Mouse (Mus musculus) adrenal gland, postnatal 25 days (tissue): ENCODE results near the gene Gm12185. TPM values are rescaled to one million over a fixed set of nuclear protein-coding genes. Genes with fewer than 3 reads are reported as not detected.
A peak's percentile ranks its signal among the peaks of the same experiment; 100 is the strongest.
"Not testable (repeated sequence)": the region's sequence is repeated elsewhere in the genome, so short reads cannot be mapped to it uniquely, and the experiment has no call there.

ENCODE experiments used
- DNase-seq: peaks from one replicate; pipeline ENCODE4 v3.0.0; 2021; ENCODE audit warnings: mixed read lengths
- total RNA-seq: library from RNA; stranded (reverse); gene quantifications from 2 replicates; pipeline ENCODE4 v1.2.3, GENCODE M21; 2021

Gm12185 gene
- total RNA-seq, 1 experiment from 2014 or later: 1.3 TPM

DNA sequence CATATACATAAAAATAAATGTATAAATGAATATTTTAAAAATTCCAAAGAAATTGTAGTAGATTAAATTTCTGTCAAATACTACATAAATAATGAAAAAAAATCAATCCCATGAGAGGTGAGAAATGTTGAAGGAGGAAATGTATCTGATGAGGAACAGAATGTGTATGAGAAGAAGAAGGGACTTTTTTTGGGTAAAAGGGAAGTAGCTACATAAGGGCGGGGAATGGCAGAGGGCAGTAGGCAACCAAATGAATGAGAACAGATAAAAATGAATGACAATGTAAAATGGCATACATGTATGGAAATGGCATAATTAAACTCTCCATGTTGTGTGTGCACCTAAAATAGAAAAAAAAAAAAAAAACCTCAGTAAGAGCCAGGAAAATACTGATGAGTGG lies 78.4 kb downstream of the Gm12185 start:
- DNase-seq: no peak

DNA sequence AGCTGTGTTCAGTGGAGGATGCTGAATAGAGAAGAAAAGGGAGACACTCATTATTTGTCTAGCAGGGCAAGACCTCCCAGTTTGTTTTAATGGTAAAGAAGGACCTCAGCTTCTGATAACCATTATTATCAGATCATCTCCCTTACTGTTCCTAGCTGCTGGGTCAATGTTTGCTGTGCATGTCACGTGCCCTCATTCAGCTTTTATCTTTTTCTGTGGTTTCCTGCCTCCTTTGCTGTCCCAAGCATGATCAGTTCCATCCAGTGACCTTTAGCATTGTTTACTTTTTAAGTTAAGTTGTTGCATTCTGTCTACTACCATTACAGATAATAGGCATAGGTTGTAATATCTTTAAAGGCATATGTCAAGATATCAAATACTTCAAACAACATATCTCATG lies 83.6 kb downstream of the Gm12185 start:
- DNase-seq: no peak

GRCm38 (mm10) chr11:48902021-48902420 lies 90.0 kb downstream of the Gm12185 start, which contains the start of gene Gm5431:
Gene Gm5431, minus strand, starts transcription at chr11:48902214.
- DNase-seq: no peak

DNA sequence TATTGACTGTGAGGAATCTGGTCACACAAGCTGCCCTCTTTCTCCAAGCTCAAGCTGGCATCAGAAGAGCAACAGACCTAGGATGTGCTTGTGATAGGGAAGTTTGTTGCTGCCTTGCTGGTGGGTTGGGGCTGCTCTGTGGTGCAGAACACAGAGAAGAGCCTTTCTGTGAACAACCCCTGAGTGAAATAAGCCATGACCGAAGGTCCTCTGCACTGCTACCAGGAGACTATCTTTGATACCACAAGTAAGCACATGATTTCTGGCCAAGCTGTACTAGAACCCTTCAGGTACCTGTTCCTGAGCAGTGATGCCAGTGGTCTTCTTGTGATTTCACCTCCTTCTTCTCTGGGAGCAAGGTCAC lies 90.5 kb downstream of the Gm12185 start:
- DNase-seq: not testable (repeated sequence)

- DNase-seq: not testable (repeated sequence)
Observed at GRCm38 (mm10) chr11:48900654-48901566, 91.1 kb downstream of the Gm12185 start.

GRCm38 (mm10) chr11:48898812-48899431 lies 93.1 kb downstream of the Gm12185 start:
- DNase-seq: no peak

DNA sequence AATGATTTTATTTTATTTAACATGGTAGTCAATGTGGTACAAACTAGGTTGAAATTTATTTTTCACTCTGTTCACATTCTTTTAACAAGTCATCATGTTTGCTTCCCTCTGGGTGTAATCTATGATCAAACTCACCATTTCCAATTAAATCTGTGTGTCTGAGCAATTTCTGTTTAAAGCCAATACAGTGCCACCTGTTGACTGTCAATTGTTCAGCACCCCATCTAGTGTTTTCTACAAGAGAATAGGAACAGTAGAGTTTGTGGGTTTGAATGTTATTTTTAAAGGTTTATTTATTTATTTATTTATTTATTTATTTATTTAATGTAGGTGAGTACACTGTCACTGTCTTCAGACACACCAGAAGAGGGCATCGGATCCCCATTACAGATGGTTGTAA lies 115.3 kb downstream of the Gm12185 start:
- no peak for DNase-seq

DNA sequence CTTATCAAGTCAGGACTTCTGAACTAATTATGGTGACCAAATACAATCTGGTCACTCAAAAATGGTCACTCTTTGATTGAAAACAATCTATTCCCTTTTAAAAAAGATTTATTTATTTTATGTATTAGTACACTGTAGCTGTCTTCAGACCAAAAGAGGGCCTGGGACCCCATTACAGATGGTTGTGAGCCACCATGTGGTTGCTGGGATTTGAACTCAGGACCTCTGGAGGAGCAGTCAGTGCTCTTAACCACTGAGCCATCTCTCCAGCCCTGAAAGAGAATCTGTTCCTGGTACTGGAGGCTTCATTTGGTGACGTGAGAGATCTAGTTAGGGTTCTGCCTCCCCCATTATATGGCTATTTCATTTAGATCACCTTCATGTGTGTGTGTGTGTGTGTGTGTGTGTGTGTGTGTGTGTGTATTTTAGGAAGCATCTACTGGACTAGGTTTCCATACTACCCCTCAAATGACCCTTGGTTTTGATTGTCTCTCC lies 116.6 kb downstream of the Gm12185 start:
- DNase-seq: not testable (repeated sequence)

DNA sequence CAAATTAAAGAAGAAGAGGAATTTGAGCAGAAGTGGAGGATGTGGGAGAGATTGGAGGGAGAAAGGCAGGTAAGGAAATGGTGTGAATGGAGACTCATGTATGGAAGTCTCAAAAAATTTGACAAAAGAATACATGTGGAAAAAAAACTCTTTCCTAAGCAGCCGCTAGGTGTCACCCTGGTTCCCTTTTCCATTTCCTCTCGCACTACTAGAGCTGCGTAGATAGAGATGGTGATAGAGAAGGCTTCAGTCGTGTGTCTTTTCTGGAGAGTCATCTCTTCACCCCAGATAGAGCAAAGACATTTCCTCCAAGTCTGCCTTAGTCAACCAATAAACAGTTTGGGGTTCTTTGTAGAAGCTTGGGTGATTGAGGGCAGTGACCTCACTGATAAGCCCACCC lies 117.6 kb downstream of the Gm12185 start:
- peak; percentile 33 for DNase-seq

- no peak for DNase-seq
Observed at GRCm38 (mm10) chr11:48873591-48874290, 118.3 kb downstream of the Gm12185 start.

DNA sequence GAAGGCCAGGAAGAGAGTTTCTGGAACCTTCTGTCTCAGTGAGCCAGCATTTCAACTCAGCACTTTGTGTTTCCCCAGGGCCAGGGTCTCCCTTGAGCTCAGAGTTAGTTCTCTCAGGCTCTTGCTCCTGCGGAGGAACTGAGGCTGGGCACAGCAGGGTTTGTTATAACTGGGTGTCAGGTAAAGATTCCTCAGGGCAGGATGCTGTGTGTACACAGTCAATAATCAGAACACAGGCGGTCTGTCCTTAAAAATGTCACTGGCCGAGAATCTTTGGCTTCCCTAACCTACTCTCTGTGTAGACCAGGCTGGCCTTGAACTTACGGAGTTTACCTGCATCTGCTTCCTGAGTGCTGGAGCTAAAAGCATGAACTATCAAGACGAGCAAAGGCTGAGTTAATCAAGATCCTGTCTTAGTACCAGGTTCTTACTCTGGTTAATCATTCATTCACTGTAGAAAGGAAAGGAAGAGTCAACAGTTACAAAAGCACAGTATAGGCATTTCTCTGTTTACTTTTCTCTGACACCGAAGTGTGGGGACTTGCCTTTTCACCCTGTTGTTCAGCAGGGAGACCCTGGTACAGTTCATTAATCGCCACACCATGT lies 119.2 kb downstream of the Gm12185 start:
- no peak for DNase-seq

DNA sequence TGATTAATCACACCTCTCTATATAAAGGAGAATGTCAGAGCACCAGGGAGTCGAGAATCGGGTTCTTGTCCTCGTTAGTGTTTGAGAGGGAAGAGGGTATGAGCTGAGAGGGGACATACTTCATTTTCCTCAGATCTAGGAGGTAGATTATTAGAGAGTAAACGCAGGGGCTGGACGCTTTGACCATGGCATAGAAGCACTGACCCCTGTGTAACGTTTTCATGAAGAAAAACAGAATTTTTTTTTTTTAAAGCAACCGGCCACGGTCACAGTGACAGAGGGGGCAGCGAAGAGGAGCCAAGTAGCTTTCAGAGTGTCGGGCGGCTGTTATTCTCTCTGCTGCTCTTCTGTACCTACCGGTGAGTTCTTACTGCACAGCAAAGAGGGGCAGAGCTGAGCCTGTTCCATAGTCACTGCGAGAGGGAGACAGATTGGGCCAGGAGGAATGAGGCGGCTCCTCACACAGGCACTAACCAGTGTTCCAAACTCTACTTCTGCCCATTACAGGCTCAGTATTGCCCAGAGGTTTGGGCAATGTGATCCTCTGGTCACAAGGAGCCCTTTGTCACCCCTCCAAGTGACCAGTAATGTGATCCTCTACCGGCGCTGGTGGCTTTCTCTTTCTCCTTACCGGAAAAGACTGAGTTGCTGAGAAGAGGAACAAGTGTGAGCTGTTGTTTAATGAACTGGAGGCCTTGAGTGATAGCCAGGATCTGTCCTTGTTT lies 120.0 kb downstream of the Gm12185 start:
- peak; percentile 33 for DNase-seq

DNA sequence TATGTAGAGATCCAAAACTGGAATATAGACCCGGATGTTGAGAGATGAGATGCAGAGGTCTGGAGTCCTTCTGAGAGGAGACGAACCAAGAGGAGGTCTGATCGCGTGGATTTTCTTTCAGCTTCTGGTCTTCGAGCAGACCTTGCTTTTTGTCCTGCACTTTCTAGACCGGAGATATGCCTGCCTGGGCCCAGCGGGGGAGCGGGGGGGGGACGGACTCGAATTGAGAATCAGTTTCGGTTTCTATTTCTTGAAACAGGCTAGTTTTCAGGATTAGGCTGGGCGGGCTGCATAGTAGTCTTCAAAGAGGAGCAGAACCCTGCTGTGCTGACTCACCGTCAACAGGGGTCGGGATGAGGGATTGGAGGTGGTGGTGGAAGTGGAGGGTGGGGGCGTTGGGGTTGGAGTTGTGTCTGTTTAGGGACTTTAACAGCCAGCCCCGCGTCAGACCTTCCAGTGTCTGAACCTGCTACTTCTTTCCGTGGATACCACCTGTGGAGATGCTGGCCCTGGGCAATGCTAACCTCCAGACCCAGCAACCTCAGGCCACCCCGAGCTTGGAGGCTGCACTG lies 120.7 kb downstream of the Gm12185 start, which contains the start of gene Irgm1:
Gene Irgm1 (minus strand): TSS at position 483 of the 572 bp plus-strand sequence.
- DNase-seq: peak; percentile 72

- DNase-seq: no peak
Observed at GRCm38 (mm10) chr11:48870781-48871180, 121.2 kb downstream of the Gm12185 start.

DNA sequence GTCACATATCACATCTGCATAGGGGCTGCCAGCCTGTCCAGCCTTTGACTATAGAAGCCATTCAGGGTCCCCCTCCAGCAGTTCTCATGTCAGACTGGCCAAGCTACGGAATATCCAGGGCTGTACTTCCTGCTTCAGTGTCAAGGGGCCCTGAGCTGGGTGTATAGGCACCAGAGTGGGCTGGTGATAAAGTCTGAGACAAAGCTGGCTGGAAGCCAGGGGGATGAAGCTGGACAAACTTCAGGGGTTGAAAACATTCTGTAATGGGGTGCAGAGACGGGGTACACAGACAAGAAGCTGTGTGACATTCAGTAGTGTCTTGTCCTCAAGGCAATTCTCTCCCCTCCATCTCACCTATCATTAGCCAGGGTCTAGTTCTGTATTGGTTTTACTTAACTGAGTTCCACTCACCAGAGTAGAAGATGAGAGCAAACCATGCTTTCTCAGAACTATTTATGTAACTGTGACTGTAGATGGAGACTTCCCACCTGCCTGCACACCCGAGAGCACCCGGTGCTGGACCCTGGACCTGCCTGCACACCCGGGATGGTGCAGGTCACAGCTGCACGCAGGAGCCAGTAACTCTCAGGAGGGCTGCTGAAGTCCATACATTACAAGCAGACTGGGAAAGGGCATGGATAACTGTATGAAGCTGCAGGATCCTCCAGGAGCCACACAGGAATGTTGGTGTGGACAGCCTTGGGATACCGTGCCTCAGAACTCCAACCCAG lies 122.5 kb downstream of the Gm12185 start:
- no peak for DNase-seq

DNA sequence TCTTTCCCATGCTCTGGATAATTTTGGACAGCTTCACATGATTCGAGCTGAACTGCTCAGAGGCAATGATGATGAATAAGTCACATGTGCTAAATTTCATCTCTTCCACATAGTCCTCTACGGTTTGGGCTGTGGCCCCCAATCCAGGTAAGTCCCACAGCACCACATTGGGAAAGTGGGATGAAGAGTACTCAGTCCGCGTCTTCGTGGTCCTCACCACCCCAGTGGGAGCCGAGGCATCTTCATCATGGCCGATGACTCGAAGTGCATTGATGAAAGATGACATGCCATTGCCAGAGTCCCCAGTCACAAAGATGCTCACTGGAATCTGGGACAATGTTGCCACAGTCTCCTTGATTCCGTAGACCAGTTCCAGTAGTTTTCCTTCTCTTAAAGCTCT lies 125.5 kb downstream of the Gm12185 start:
- no peak for DNase-seq

DNA sequence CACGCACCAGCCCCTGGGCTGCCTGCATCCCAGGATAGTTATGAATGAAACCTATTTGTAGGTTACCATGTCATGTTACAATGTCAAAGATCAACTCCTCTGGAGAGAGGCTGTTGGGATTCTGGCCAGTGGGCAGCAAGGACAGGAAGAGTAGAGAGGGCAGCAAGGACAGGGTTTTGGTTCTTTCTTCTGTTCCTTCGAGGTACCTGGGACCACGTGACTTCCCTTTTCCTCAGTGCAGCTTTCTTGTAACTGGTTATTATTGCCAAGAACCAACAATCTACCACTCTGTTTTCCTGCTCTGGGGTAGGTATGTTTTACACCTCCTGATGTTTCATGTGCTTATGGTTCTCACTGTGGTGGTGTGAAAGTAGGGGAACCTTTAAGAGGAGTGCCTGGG lies 128.2 kb downstream of the Gm12185 start:
- no peak for DNase-seq

DNA sequence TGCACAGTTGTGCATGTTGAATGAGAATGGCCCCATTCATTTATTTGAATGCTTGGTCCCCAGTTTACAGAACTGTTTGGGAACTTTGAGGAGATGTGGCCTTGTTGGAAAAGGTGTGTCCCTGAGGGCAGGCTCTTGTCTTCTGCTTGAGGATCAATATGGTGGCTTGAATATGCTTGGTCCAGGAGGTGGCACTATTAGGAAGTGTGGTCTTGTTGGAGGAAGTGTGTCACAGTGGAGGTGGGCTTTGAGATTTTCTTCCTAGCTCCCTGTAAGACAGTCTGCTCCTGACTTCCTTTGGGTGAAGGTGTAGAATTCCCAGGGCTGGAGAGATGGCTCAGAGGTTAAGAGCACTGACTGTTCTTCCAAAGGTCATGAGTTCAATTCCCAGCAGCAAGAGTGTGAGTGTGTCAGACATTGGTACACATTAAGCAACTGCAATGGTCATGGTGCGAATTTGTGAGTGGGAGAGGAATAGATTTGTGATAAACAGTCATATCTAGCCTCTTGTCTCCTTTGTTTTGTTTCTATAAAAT lies 129.2 kb downstream of the Gm12185 start:
- no peak for DNase-seq

DNA sequence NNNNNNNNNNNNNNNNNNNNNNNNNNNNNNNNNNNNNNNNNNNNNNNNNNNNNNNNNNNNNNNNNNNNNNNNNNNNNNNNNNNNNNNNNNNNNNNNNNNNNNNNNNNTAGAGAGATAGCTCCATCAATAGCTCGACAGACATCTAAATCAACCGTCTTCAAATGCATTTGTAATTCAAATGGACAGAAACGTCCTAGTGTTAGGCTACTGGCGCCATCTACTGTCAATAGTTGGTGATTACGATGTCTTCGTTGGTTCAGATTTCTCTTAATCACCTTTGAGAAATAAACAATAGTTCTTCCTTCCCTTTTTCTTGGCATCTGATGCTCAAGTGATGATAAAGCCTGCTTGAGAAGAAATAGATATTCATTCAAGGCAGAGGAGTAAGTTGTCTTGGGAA lies 133.0 kb downstream of the Gm12185 start:
- peak; percentile 20 for DNase-seq
